Mouse (Mus musculus) kidney, postnatal 14 days (tissue): Measurements from ENCODE around the gene Mettl7a1.
A peak's percentile ranks its signal among the peaks of the same experiment; 100 is the strongest.
"Not testable (repeated sequence)": the region's sequence is repeated elsewhere in the genome, so short reads cannot be mapped to it uniquely, and the experiment has no call there.

Experiments used
- DNase-seq: peaks from one replicate; pipeline ENCODE4 v3.0.0; 2022; ENCODE audit warnings: mixed read lengths

Gene Mettl7a1

GRCm38 (mm10) chr15:100304019-100304991 is at the start of gene Mettl7a1:
Gene Mettl7a1 (plus strand): TSS chr15:100304140.
- peak; percentile 90 for DNase-seq

DNA sequence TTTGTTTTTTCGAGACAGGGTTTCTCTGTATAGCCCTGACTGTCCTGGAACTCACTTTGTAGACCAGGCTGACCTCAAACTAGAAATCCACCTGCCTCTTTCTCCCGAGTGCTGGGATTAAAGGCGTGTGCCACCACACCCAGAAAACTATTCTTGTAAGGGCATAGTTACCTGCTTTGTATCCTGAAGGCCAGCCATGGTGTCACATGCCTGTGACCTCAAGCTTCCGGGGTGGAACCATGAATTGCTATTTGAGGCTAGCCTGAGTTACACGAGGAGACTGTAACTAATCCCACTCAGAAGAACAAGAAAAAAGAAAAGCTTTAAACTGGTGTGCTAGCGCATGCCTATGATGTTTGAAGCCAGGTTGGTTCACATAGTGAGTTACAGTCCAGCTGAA is 47.6 kb upstream of the Mettl7a1 start:
- DNase-seq = no peak

DNA sequence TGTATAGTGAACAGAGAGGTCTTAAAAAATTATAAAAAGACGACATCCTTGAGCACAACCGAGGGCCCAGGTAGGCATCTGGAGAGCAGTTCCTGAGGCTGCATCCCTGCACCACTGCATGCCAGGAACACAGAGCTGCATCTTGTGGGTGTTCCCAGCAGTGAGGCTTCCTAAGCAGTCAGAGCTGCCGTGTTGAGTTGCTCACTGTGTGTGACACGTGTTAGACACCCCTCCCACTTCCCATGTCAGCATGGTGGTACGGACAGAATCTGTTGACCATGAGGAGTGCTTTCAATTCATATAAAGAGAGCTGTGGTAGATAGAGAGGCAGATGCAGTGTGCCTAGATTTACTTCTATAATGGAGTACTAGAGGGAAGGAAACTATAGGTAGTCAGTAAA is 46.6 kb upstream of the Mettl7a1 start:
- no peak for DNase-seq

GRCm38 (mm10) chr15:100258646-100259425 is 45.1 kb upstream of the Mettl7a1 start:
- no peak for DNase-seq

- DNase-seq = not testable (repeated sequence)
Measured at GRCm38 (mm10) chr15:100260351-100260750, 43.6 kb upstream of the Mettl7a1 start.

DNA sequence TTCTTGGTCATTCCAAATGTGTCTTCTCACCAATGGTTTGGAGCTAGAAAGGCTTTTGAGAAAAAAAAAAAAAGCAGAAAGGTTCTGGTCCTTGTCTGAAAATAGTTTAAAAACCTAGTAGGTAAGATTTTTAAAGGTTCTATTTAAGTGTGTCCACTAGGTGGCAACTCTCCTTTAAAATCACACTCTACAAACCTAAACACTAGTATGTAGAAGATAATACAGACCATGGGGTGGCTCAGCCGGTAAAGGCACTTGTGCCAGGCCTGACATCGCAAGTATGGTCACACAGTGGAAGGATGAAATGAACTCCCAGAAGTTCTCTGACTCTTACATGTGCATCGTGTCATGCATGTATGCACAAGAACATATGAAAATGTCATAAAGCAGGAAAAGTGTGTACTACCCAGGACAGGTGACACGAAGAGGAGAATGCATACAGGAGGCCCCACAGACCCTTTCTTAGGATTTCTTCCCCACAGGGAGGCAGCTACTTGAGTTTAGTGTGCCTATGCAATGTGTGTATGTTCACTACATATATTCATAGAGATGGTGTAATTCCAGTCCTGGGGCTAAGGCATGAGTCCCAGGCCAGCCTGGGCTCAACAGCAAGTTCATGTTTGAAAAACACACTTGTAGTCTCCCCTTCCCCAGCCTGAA is 40.6 kb upstream of the Mettl7a1 start:
- no peak for DNase-seq

- no peak for DNase-seq
Measured at GRCm38 (mm10) chr15:100265586-100266325, 38.2 kb upstream of the Mettl7a1 start.

GRCm38 (mm10) chr15:100268916-100269315 is 35.0 kb upstream of the Mettl7a1 start:
- no peak for DNase-seq

DNA sequence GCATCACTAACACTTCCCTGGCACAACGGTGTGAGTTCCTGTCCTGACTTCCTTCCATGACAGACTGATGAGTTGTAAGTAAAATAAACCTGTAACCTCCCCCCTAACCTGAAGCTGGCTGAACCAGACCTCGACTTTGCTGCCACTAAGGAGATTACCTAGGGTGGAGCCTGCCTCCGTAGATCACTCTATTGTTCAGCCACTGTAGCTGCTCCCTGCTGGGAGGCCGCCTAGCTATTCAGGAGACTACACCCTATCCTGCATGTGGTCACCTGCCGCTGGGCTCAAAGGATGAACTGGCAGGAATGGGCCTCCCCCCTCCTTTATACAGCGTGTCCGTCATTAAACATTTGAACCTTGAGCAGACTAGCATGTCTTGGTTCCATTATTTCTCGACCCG is 34.2 kb upstream of the Mettl7a1 start:
- DNase-seq = no peak

DNA sequence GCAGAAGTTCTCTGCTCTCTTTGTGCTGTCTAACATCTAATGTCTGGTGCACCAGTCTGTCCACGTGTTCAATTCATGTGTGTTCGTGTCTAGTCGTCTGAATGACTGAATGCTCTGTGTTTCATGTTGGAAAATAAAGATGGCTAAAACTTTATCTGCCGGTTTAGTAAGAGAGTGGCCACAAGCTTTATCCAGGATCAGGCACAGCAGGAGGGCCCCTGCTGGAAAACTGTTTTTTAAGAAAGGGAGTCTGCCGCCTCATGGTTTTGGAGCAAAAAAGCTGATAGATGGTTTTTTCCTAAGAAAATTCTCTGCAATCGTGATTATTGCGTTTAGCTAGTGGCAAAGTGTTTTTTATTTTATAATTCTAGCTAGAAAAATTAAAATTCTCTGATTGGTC is 33.3 kb upstream of the Mettl7a1 start:
- not testable (repeated sequence) for DNase-seq

- DNase-seq = no peak
Measured at GRCm38 (mm10) chr15:100271411-100271810, 32.5 kb upstream of the Mettl7a1 start.

GRCm38 (mm10) chr15:100273791-100274308 is 30.1 kb upstream of the Mettl7a1 start:
- DNase-seq = not testable (repeated sequence)

DNA sequence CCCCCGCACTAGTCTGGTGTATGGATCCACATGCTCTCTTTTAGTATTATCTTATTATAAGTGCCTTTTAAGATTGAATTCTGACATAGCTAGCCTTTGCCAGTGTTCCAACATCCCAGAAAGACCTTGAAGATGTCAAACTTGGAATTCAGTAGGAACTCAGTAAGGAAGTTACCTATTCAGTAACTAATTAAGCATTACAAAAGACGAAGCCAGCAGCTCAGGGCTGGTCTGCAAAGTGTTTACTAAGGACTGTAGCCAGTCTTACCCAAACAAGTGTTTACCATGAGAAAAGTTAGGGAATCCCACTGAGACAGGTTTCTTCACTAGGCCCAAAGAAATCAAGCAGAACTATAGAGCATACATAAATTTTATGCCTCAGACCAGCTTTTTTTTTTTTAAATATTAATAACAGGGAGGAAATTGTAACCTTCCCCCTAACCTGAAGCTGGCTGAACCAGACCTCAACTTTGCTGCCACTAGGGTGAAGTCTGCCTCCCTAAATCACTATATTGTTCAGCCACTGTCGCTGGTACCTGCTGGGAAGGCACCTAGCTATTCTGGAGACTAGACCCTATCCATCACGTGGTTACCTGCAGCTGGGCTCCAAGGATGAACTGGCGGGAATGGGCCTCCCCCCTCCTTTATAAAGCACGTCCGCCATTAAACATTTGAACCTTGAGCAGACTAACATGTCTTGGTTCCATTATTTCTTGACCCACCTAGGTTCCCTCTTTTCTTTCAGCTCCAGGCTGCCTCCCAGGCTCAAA is 29.0 kb upstream of the Mettl7a1 start:
- DNase-seq = no peak

DNA sequence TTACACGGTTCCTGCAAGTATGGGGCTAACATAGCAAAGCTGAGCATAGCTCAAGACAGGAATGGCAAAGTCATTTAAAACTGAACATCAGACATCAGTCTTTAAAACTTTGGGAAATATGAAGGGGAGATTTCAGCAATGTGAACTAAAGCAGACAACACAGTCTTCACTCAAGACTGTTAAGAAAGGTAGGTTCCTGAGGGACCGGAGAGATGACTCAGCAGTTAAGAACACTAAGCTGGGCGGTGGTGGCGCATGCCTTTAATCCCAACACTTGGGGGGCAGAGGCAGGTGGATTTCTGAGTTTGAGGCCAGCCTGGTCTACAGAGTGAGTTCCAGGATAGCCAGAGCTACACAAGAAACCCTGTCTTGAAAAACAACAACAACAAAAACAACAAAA is 27.5 kb upstream of the Mettl7a1 start:
- no peak for DNase-seq

DNA sequence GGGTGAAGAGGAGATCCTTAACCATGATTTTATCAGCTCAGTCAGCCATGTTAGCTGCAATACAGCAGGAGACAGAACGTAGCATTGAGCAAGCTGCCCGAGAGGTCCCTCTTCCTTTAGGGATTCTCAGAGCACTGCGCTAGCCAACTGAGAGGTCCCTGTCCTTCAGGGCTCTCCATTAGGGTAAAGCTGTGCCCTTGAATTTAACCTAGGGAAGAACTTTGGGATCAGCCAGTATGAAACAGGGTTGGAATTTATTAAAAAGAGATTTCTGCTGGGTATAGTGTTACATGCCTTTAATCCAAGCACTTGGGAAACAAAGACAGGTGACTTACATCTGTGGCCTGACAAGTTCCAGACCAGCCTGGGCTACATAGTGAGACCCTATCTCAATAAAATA is 26.4 kb upstream of the Mettl7a1 start:
- DNase-seq = no peak

DNA sequence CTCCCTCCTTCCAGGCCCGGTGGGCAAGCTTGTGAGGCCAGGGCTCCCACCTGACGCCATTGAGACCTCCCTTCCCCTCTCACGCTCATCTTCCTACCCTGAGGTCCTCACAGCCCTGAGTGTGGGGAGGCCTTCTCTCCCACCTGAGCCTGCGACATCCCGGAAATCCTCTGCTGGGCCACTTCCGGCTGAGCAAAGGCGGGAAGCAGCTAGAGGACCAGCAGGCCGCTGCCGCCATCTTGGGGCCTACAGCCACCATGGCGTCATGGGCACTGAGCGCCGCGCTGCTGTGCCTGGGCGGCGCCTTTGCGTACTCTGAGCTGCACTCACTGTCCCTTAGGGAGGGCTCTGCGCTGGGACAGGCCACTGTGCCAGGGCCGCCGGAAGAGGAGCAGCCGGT is 23.3 kb upstream of the Mettl7a1 start, which contains the start of gene Tmprss12:
Gene Tmprss12 (plus strand): TSS at position 212 of the 400 bp plus-strand sequence.
- DNase-seq = no peak

- DNase-seq = no peak
Measured at GRCm38 (mm10) chr15:100288980-100289379, 15.0 kb upstream of the Mettl7a1 start.

DNA sequence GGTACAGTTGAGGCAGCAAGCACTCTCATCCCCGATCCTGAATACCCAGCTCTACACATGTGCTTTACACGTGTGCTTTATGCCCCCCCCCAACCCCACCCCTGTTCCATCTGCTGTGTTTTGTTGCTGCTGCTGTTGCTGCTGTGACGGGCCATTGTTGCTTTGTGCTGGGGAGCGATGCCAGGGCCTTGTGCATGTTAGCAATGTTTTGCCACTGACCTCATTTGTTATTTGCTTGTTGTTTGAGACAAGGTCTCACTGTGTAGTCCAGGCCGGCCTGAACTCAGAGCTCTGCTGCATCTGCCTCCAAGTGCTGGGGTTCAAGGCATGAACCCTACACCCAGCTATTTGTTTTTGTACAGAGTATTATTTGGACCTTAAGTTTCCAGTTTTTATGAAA is 13.1 kb upstream of the Mettl7a1 start:
- DNase-seq = no peak

DNA sequence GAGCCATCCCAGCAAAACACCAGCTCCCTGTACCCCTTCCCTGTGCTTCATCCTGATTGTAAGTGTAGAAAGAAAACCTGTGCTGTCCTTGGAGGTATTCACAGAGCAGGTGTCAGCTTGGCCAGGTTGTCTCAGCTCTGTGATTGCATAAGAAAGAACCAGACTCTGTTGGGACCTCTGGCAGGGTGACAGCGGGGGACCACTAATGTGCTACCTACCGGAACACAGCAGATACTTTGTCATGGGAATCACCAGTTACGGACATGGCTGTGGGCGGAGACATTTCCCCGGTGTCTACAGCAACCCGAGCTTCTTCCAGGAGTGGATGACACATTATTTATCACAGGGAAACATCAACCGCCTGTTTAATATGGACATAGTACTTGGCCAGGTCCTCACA is 11.6 kb upstream of the Mettl7a1 start:
- no peak for DNase-seq

- no peak for DNase-seq
Measured at GRCm38 (mm10) chr15:100297856-100298255, 6.1 kb upstream of the Mettl7a1 start.

GRCm38 (mm10) chr15:100300499-100300898 is 3.4 kb upstream of the Mettl7a1 start:
- no peak for DNase-seq
